Mouse (Mus musculus) frontal cortex, postnatal 10 days (tissue): ENCODE results near the gene G6pc.
A peak's percentile ranks its signal among the peaks of the same experiment; 100 is the strongest.
"Not testable (repeated sequence)": the region's sequence is repeated elsewhere in the genome, so short reads cannot be mapped to it uniquely, and the experiment has no call there.

Experiments used
- DNase-seq, 2 experiments: peaks; one replicate each; pipeline ENCODE4 v3.0.0; 2022; ENCODE audit warnings: low spot score in 2 of 2, mixed read lengths in 1 of 2

The G6pc gene

DNA sequence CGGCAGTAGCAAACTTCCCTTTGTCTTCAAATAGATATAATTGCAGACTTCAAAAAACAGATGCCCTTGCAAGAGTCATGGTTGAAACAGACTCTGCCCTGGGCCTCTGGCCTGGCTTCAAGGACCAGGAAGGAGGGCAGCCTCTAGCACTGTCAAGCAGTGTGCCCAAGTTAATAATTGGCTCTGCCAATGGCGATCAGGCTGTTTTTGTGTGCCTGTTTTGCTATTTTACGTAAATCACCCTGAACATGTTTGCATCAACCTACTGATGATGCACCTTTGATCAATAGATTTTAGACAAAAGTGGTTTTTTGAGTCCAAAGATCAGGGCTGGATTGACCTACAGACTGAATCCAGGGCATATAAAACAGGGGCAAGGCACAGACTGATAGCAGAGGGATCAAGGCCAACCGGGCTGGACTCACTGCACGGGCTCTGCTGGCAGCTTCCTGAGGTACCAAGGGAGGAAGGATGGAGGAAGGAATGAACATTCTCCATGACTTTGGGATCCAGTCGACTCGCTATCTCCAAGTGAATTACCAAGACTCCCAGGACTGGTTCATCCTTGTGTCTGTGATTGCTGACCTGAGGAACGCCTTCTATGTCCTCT lies at the start of gene G6pc:
TSS of gene G6pc (plus strand) at position 236 of the 610 bp plus-strand sequence.
- DNase-seq, result no peak

GRCm38 (mm10) chr11:101323609-101324008 lies 43.8 kb upstream of the G6pc start:
- peak in 1 of 2 experiments; percentile 62 for DNase-seq

GRCm38 (mm10) chr11:101324763-101325162 lies 42.6 kb upstream of the G6pc start, which contains the start of gene Aoc2:
Gene Aoc2, plus strand, starts transcription at chr11:101325063.
- no peak for DNase-seq

DNA sequence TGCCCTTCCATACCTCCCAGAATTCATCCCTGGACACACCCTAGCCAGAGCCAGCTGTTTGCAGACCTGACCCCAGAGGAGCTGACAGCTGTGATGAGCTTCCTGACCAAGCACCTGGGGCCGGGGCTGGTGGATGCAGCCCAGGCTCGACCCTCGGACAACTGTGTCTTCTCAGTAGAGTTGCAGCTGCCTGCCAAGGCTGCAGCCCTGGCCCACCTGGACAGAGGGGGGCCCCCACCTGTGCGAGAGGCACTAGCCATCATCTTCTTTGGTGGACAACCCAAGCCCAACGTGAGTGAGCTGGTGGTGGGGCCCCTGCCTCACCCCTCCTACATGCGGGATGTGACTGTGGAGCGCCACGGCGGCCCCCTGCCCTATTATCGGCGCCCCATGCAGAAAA lies 42.2 kb upstream of the G6pc start:
- DNase-seq, result not testable (repeated sequence)

DNA sequence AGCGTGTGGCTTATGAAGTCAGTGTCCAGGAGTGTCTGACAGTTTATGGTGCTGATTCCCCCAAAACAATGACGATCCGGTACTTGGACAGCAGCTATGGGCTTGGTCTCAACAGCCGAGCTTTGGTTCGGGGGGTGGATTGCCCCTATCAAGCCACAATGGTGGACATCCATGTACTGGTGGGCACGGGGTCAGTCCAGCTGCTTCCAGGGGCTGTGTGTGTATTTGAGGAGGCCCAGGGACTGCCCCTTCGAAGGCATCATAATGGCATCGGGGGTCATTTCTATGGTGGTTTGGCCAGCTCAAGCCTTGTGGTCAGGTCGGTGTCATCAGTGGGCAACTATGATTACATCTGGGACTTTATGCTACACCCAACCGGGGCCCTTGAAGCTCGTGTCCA lies 41.2 kb upstream of the G6pc start:
- DNase-seq, result no peak

GRCm38 (mm10) chr11:101327311-101327710 lies 40.0 kb upstream of the G6pc start:
- no peak for DNase-seq

- DNase-seq, result peak in 1 of 2 experiments; percentile 20
These were observed 38.3 kb upstream of the G6pc start for GRCm38 (mm10) chr11:101328941-101329635.

GRCm38 (mm10) chr11:101330371-101330924 lies 36.9 kb upstream of the G6pc start, which contains the start of gene Aoc3:
Gene Aoc3, plus strand, starts transcription at chr11:101330605.
- DNase-seq, result no peak

- not testable (repeated sequence) for DNase-seq
These were observed 36.4 kb upstream of the G6pc start for GRCm38 (mm10) chr11:101330961-101331360.

DNA sequence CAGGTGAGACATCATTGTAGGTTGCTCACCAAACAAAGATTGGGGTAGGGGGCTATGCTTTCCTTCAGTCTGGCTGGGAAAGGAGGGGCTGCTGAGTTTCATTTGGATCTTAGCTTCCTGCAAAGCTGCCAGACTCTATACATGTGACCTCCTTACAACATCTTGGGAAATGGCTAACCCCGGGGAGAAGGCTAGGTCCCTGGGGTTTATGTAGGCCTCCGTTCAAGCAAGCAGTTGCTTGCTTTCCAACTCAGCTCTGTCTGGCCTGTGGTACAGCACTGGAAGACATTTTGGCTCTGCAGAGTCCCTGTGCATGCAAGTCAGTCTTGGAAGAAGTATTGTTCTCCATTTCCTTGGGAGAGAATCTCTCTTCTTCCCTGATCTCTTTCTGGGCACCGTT lies 34.8 kb upstream of the G6pc start:
- DNase-seq, result no peak

GRCm38 (mm10) chr11:101334023-101334422 lies 33.3 kb upstream of the G6pc start:
- no peak for DNase-seq

GRCm38 (mm10) chr11:101334516-101334915 lies 32.8 kb upstream of the G6pc start:
- no peak for DNase-seq

DNA sequence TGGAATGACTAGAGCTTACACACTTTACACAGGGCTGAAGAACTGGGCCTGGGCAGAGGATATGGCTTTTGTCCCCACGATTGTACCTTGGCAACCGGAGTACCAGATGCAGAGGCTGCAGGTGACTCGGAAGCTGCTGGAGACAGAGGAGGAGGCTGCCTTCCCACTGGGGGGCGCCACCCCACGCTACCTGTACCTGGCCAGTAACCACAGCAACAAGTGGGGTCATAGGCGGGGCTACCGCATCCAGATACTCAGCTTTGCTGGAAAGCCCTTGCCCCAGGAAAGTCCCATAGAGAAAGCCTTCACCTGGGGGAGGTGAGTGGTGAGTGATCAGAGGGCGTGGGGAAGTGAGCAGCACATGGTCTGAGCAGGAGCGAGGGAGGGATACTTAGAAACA lies 31.7 kb upstream of the G6pc start:
- DNase-seq, result no peak

DNA sequence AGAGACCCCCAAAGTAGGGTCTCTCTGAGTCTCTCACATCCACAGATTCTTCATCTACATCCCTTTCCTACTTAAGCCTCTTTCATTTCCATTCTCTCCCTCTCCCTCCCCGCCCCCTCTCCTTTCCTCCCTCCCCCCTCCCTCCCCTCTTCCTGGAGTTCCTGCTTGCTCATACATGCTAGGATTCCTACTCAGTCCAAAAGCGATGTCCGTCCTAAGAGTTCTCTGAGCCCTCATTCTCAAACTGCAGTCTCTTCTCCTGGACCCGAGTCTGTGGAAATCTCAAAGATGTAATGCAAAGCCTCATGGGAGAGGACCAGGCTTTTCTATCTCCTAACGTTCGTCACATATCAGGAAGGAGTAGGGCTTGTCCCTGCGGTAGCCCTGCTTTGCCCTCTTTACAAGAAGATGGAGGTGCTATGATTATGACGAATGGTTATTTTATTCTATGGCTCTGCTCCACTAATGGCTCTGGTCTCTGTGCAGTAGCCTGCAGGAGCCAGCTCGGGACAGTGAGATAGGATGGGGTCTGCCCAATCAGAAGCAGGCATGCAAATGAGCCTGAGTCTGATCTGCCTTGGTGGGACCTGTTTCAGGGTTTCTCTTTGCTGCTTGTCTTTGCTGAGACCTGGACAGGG lies 29.1 kb upstream of the G6pc start:
- no peak for DNase-seq

- DNase-seq, result no peak
These were observed 20.1 kb upstream of the G6pc start for GRCm38 (mm10) chr11:101347083-101347775.

DNA sequence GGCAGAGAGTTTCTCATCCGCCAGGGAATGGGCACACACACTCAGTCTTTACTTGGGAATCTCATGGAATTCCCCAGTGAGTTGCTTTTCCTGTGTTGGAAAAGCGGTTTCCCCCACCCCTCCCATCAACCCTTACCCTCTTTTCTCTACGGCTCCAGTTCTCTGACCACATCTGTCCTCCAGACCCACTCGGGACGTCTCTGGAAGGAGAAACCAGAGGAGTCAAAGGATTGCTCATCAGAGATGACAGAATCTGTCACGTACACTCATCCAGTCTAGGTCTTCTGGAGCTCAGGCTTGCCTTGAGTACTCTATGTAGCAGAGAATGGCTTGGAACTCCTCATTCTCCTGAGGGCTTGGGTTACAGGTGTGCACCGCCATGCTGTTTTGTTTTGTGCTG lies 18.6 kb upstream of the G6pc start:
- no peak for DNase-seq

DNA sequence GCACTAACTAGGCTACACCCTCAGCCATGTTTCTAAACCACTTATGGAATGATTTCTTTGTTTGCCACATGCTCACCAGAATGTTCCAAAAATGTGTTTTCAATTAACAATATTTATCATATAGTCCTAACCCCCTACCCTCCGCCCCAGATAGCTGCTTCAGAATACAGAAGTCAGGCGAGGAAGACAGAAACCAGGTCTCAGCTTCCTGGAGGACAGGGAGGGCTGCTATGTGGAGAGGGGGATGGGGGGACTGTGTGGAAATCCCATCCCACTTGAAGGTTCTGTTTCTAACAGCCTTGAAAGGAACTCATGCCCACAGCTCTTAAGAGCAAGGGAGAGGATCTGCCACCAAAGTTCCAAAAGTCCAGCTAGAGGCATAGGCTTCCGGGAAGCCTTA lies 18.1 kb upstream of the G6pc start:
- no peak for DNase-seq

DNA sequence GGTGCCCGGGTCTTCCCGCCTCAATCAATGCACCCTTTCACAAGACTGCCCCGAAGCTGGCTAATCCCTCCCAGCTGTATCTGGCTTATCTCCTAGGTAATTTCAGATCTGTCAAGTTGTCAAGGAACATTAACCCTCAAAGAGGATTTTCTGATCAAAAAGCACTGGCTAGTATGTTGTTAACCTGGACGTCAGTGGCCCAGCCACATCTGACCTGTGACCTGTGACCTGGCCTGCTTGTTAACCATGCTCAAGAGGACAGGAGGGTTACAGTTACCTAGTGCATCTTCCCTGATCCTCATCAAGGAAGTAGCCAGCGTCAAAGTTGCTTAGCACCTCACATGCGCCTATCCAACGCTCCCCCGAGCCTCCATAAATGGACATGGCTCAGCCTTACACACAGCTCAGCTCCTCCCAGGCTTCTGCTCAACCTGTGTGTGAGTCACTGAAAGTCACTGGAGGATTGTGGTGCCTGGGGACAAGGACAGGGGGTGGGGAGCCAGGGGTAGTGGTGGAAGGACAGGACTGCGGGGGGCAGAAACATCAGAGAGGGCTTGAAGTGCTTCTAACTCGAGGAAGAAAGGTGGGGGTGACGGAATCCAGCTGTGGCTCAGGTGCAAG lies 16.2 kb upstream of the G6pc start:
- DNase-seq, result no peak

DNA sequence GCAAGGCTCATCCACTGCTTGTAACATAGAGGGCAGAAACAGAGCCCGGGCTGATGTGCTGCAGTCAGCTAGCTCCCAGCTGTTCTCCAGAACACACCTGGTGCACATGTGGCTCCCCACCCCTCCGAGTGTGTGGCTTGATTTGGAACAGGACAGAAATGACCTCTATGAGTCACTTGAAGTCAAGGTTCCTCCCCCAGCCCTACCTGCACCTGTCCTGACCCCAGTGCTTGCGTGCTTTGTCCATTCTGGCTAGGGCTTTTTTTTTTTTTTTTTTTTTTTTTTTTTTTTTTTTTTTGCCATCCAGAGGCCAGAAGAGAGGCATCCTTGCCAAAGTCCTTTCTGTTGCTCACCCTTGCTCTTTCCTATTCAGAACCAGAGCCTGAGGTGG lies 15.6 kb upstream of the G6pc start:
- no peak for DNase-seq

- no peak for DNase-seq
These were observed 13.9 kb upstream of the G6pc start for GRCm38 (mm10) chr11:101353436-101353835.

DNA sequence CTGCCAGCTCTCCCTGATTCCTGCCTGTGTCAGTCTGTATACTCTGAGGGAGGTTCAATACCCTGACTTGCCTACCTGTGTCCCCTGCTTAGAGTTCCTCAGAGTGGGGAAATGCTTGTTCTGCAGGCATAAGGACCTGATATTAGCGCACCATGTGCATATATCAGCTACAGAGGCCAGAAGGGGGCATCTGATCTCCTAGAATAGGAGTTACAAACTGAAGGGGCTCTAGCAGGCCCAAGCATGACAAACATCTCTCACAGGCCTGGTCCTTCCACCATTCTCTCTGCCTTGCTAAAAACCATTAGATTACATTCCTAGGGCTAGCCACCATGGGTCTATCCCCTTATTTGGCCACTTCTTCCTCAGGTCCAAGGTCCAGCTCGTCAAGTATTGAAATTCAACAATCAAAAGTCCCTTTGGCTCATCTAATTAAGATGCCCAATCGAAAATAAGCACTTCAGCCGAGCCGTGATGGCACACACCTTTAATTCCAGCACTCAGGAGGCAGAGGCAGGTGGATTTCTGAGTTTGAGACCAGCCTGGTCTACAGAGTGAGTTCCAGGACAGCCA lies 12.8 kb upstream of the G6pc start:
- DNase-seq, result no peak
